Mouse (Mus musculus) left cerebral cortex, adult 11 months (tissue): ENCODE results near the gene Bach2.

Experiments used
- DNase-seq: peaks from one replicate; pipeline ENCODE4 v3.0.0; 2022; ENCODE audit warnings: low spot score

Bach2 gene

DNA sequence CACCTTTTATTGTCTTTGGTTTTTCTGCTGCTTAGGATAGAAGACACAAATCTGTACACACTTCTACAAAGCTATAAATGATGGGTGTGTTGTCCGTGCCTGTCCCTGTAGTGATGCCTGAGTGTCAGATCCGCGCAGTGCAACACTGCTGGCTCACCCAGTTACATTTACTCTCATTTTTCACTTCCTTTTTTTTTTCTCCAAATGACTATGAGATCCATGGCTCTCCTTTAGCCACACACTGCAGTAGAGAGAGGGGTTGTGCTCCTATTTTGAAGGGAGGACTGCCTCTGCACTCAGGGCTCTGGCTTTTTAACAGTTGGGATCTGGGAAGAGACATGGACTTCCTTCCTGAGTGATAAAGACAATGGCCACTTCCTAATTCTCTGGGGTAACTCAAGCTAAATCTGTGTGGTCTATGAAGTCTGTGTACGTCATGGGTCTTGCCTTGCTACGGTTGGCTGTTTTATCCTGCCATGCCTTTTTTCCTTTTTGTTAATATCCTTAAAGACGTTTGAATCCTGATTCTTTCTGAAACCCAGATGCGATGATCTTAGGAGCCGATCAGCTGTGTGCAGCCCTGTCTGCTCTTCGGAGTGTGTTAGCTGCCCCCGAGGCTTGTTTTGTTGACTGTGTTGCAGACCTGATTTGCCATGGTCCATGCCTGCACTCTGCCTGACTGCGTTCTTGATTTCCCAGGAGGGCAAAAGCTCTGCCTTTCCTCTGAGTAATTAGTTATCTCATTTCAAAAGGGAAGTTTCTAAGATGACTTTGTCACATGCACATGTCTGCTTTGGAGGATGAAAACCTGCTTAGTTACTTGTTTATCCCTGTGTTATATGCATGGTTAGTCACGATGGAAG is 120.2 kb downstream of the Bach2 start:
- DNase-seq: no peak

DNA sequence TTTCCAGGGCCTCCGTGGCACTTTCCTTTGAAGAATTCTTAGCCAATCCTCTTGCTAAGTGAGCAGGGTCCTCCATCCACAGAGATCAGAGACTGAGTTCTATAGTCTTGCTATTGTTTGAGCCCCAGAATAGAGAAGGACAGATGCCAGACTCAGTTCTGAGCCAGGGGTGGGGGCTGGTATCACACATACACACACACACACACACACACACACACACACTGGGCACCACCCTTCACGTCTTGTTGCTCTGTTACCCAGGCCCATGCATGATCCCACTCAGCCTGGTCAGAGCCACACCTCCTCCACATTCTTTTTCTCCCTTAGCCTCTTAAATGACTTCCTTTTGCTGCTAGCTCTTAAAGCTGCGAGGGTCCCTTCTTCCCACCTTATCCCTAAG is 121.0 kb downstream of the Bach2 start:
- no peak for DNase-seq

GRCm38 (mm10) chr4:32360496-32360895 is 121.9 kb downstream of the Bach2 start:
- DNase-seq: no peak

- no peak for DNase-seq
These were observed 124.9 kb downstream of the Bach2 start for GRCm38 (mm10) chr4:32363488-32363984.

DNA sequence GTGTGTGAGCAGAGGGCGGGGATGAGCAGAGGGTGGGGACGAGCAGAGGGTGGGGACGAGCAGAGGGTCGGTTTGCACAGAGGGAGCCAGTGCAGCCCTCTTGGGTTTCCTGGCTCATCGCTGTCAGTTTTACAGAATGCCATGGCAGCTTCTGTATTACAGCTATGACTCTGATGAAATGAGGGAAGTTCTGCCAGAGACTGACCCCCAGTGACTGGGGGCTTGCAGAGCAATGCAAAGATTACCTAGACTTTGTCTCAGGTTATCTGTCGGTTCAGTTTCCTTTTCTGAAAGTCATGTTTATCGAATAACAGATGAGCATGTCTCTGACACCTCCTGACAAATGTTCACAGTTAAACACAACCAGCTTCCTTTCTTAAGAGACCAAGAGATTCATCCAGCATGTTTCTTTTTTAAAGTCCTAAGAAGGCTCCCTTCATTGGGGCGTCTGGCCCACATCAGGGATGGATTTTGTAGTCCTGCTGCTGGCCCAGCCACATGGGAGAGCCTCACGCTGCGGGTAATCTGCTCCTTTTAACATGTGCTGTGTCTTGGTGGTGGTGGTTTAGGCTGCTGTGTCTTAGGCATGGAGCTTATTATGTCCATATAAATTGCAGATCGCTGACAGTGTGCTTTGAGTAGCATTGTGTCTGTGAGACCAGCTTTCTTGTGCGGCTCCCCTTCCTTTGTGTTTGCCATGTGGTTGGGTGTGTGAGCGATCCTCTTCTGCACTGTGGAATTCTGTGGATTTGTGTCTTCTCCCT is 126.7 kb downstream of the Bach2 start:
- no peak for DNase-seq

DNA sequence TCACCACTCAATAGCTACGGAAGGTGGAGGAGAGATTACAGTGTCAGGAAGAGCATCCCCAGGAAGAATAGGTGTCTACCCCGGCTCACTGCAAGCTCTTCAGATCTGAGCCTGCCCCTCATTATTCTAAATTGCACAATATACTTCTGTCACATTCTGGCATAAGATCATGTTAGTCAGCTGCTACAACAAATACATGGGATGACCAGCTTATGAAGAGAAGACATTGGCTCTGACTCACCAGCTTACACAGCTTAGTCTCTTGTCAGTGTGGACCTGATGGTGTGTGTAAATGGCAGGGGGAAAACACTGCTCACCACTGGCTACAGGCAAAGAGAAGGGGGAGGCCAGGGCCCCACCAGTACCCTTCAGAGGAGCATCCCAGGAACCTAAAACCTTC is 127.6 kb downstream of the Bach2 start:
- no peak for DNase-seq

DNA sequence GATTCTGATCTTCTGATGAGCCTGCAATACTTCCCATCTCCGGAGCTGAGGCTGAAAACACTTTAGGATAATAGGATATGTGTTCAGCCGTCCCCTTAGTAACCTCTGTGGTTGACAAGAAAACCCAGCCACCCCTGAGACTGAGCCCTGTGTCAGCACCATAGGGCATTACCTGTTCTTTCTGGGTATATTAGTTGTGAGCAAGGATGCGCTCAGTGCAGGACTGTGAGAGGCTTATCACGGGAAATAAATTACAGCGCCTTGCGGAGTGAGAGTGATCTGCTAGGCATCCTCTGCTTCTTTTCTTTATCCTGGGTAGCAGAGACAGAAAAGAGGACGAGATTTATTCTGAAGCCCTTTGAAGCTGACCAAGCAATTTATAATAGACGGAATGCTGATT is 129.7 kb downstream of the Bach2 start:
- no peak for DNase-seq

DNA sequence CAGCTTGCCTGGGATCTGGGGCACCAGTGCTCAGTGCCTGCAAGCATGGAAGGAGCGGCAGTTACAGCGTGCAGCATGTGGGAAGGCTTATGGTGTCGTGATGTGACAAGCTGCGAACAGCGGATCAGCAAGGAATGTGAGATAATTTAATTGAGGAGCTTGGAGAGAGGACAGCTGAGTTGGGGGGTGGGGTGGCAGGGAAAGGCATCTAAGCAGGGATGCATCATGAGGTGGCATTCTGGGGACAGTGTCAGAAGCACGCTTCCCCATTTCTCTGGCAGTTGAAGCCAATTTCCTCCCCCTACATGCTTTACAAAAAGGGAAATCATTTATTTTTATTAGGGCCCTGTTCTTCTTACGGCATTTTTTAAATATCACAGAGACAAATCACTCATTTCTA is 134.5 kb downstream of the Bach2 start:
- DNase-seq: no peak

DNA sequence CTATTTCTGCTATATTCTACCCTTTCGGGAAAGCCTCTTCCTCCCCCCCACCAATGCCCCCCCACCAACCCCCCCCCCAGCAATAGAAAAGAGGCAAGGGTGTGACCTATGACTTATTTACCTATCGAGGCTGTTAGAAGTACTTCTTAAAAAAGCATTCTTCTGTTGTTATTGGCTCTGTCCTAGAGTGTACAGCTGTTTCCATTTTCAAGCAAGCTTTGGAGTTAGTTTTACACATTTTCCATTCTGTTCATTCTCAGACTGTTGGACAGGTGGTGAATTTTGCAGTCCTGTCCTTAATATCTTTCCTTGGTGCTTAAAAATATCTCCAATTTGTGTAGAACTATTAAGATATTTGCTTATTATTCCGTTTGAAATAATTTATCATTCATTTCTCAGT is 134.9 kb downstream of the Bach2 start:
- DNase-seq: no peak

DNA sequence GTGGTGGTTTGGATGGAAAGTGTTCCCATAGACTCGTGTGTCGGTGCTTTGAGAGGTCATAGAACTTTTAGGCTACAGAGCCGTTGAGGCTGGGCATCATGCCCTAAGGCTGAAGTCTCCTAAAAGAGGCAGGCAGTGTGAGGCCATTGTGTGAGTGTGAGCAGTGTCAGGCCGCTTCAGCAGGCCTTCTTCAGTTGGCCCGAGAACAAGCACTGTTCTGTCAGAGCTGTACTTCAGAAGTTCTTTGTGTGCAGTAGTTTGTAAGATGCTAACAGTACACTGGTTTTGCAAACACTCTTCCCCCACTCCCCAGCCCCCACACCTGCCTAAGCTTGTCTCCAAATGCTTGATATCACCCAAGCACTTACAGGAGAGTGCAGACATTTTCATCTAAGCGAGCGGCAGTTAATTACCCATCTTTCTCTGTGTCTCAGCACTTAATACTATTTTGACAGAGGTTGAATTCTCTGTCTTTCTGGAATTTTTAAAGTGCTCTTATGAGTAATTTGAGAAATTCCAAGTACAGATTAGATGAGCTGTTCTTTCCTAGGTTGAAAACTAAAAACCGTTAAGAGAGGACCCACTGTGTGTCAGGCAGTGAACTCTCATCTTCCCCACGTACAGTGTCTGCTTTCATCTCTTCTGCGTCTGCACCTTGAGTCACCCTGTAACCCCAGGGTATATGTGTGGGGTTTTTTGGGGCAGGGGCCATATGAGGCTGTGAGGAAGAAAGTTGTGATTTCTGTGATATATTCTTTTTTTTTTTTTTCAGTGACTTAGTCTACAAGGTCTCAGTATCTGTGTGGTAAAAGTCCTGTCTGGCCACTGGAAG is 136.4 kb downstream of the Bach2 start:
- no peak for DNase-seq

- DNase-seq: no peak
These were observed 137.3 kb downstream of the Bach2 start for GRCm38 (mm10) chr4:32375721-32376526.

DNA sequence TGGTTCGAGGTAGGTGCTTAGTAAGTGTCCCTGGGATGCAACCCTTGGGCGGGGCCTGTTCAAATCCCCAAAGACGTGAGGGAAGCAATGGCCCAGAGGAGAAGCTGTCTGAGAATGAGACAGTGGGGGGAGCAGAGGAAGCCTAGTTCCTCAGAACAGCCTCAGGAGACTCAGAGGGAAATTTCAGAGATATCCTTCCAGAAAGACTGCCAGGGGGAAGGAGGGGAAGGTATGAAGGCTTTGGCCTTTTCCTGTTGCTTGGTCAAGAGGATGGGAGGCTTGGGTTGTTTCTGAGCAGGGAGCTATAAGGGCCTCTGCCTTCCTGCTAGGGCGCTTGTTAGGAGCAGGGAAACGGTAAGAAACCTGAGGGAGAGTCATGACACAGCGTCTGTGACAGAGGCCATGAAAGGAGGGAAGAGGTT is 137.9 kb downstream of the Bach2 start:
- DNase-seq: no peak

DNA sequence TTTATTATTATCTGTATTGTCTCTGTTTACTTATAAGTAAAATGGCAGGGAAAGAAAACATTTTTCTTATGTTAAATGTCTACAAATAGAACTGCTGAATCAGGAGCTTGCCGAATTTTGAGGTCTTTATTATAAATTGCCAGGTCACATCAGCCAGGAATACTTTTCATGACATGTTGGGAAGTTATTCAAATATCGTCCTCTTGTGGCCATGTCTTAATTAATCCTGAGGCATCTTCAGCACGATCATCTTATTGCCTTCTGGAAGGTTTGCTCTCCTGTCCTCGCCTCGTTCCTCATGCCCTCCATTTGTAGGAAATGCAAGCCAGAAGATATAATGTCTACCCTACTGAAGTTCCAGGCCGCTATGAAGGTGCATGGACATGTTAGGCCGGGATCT is 140.5 kb downstream of the Bach2 start:
- no peak for DNase-seq

- DNase-seq: no peak
These were observed 143.2 kb downstream of the Bach2 start for GRCm38 (mm10) chr4:32381666-32382381.

GRCm38 (mm10) chr4:32385121-32385520 is 146.5 kb downstream of the Bach2 start:
- no peak for DNase-seq

DNA sequence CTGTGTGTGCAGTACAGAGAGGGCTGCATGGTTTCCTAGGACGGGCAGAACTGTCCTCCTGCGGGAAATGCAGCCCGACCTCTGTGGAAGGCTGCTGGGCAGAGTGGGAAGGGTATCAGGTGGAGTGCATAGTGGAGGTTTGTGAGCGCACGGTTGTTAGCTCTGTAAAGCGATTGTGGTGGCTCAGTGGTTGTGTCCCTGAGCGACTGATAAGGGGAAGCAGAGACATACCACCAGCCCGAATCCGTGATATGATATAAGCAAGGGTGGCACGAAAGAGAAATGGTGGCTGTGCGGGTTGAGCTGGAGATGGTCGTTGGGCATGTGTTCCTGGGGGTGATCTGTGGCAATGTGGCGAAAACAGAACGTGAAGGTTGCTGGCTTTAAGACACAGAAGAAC is 147.0 kb downstream of the Bach2 start:
- DNase-seq: no peak

- no peak for DNase-seq
These were observed 147.7 kb downstream of the Bach2 start for GRCm38 (mm10) chr4:32386346-32386745.

DNA sequence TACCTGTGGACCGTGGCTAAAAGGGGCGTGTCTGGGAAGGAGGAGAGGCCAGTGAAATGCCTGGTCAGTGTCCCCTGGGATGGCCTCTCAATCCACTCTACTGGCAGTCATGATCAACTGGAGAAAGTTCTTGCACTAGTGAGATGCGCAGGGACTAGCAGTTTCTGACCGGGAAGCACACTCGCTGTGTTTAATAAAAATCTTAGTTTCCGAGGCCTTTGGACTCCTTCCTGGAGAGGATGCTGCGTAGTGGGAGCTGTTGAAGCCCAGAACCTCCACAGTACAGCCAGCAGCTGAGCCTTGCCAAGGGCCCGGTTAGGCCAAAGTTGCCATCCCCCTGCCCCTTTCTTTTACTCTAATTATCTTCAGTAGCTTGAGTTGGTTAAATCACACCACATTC is 148.3 kb downstream of the Bach2 start:
- no peak for DNase-seq

DNA sequence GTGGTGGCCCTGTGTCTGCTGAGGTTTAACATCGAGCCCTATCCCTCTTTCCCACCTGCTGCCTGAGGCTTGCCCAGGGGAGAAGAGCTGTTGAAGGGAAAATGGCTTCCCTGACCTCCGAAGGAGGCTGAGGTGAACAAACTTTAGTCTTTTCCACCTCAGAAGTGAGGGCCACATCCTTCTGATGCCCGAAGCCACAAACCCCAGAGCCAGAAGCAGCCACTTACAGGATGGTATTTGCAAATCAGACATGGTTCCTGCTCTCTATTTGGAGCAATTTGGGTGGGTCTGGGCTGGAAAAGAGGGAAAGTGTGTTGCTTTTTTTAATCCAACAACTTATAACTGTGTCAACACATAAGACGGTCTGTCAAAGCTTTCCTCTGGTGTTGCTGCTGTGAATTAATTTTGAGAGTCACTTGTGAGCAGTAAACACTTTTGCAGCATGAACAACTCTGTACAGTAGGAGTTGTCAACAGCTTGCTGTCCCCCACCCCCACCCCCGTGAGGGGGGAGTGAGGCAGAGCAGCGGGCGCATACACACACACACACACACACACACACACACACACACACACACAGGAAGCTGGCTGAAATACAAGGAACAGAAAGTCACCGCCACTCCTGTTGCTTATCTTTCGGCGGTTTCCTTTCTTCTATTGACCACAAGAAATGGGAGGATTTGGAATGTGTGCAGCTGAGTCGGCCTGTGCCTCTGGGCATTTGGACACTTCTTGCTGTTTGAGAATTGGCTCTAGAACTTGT is 149.1 kb downstream of the Bach2 start:
- no peak for DNase-seq

DNA sequence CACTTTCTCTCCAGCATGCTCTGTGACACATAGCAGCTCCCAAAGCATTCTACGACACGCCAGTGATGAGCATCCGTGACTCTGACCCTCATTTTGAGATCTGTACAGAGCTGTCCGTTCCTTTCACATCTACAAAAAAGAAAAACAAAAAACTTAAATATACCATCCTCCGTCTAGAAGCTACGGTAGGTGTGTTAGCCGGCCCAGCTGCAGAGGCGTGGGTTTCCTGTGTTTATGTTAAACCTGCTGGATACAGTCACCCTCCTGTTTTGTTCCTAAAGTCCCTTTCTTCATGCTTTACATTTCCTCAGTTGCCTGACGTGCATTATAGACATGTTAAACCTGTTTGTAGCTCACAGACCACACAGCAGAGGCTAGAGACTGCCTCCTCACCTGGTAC is 150.0 kb downstream of the Bach2 start:
- DNase-seq: no peak
